Comparison of ENCODE assay signal across 9 mouse cellular contexts in genomic region chr6:84320586-84320985, GRCm38 (mm10).
DNase-seq lines count a peak whose midpoint lies in the region; ATAC-seq and TF ChIP-seq lines count a peak whose summit lies in the region.
"Had no signal": no experiment of that assay in that cellular context is flagged by ENCODE, and none has a peak within 500 bp of the region (broad histone marks: within the 10 kb centered on the region; RNA-seq: fewer than 3 reads in every experiment).

No protein-coding gene starts in this region.

- H3K4me2 ChIP-seq in intestine, embryonic 15.5 days (replicated peaks) = no peak overlapping the region

- ATAC-seq in intestine, embryonic 15.5 days = no peak

- no peaks in the 10 kb centered on the region; the same call in 1 of the 2 replicates for H3K9me3 ChIP-seq in E14TG2a.4 (ENCODE audit: low read length)
- H3K9me3 ChIP-seq in intestine, embryonic 15.5 days = no peaks in the 10 kb centered on the region
- H3K9me3 ChIP-seq: midbrain, embryonic 10.5 days had no signal

- peak; percentile 6; the same call in 1 of the 2 replicates for TF ChIP-seq CTCF in E14TG2a.4 (conservative IDR thresholded peaks at IDR 0.05; ENCODE audit: low read length)
- TF ChIP-seq CTCF in lung, adult 2 months (IDR thresholded peaks at IDR 0.05; ENCODE audit: insufficient read depth, low read length) = peak; percentile 34; the same call in 1 of the 2 replicates
- no peak for TF ChIP-seq CTCF in thymus, adult 2 months (IDR thresholded peaks at IDR 0.05; ENCODE audit: borderline replicate concordance, control insufficient read depth, extremely low read depth, insufficient read depth, low read length, poor library complexity)

- H3K27ac ChIP-seq in thymus, adult 2 months (ENCODE audit: control insufficient read depth, insufficient read depth, low read length) = no peak overlapping the region
- H3K27ac ChIP-seq in intestine, embryonic 15.5 days = no peak overlapping the region
- H3K27ac ChIP-seq: midbrain, embryonic 10.5 days had no signal

- H3K9ac ChIP-seq in intestine, embryonic 15.5 days = no peak overlapping the region

- no peaks in the 10 kb centered on the region for H3K36me3 ChIP-seq in E14TG2a.4 (ENCODE audit: insufficient read depth, low read length)
- H3K36me3 ChIP-seq in thymus, adult 2 months (ENCODE audit: control insufficient read depth, insufficient read depth, low read length) = no peaks in the 10 kb centered on the region
- no peaks in the 10 kb centered on the region for H3K36me3 ChIP-seq in intestine, embryonic 15.5 days
- H3K36me3 ChIP-seq: midbrain, embryonic 10.5 days had no signal

- intact Hi-C loops in heart, postnatal 36 days (cut with DNase I) = loop anchor here (5.0 kb wide), 2 partner anchors 152 to 272 kb away; partner anchors contain the start of gene Cyp26b1
- intact Hi-C loops in heart, postnatal 25 days (cut with DNase I) = loop anchor here (5.0 kb wide), 1 partner anchor 272 kb away; the partner anchor contains the start of gene Cyp26b1

- WGBS in lung, adult 2 months = 57% methylated on average over 1 of the region's 1 CpGs
- WGBS in thymus, adult 2 months = 72% methylated on average over 1 of the region's 1 CpGs
- 83% methylated on average over 1 of the region's 1 CpGs for WGBS in intestine, embryonic 15.5 days

- no peaks in the 10 kb centered on the region for H3K4me1 ChIP-seq in E14TG2a.4 (replicated peaks; ENCODE audit: low read depth, low read length)
- no peaks in the 10 kb centered on the region; the same call in 1 of the 2 replicates for H3K4me1 ChIP-seq in lung, adult 2 months (ENCODE audit: control insufficient read depth, insufficient read depth, low read length)
- no peaks in the 10 kb centered on the region for H3K4me1 ChIP-seq in thymus, adult 2 months (replicated peaks; ENCODE audit: control insufficient read depth, insufficient read depth, low read length)
- H3K4me1 ChIP-seq in intestine, embryonic 15.5 days (replicated peaks) = peaks cover 5% of the 10 kb centered on the region

- no peak for TF ChIP-seq POLR2A in lung, adult 2 months (IDR thresholded peaks at IDR 0.05; ENCODE audit: borderline replicate concordance, extremely low read depth, low read depth, low read length)
- no peak for TF ChIP-seq POLR2A in thymus, adult 2 months (IDR thresholded peaks at IDR 0.05; ENCODE audit: control insufficient read depth, extremely low read depth, insufficient read depth, low read length, poor library complexity)

- H3K27me3 ChIP-seq in E14TG2a.4 (ENCODE audit: insufficient read depth, low read length) = peaks cover 5% of the 10 kb centered on the region; the same call in 1 of the 2 replicates
- no peaks in the 10 kb centered on the region for H3K27me3 ChIP-seq in thymus, adult 2 months (ENCODE audit: control insufficient read depth, insufficient read depth, low read length)
- no peaks in the 10 kb centered on the region for H3K27me3 ChIP-seq in intestine, embryonic 15.5 days (replicated peaks)

- peak; percentile 20 to 30 for DNase-seq in heart, postnatal 36 days
- DNase-seq in heart, postnatal 25 days (ENCODE audit: low spot score) = no peak
- peak; percentile 60 for DNase-seq in adipocyte (ENCODE audit: low spot score)
- DNase-seq in lung, adult 2 months = no peak
- no peak for DNase-seq in thymus, adult 2 months
- DNase-seq in thymus, postnatal 4 days = no peak

- H3K4me3 ChIP-seq in E14TG2a.4 (replicated peaks; ENCODE audit: low read length) = no peak overlapping the region
- no peak overlapping the region for H3K4me3 ChIP-seq in lung, adult 2 months (replicated peaks; ENCODE audit: extremely low read depth, low read depth, low read length)
- no peak overlapping the region for H3K4me3 ChIP-seq in thymus, adult 2 months (ENCODE audit: control insufficient read depth, insufficient read depth, low read length)
- H3K4me3 ChIP-seq in intestine, embryonic 15.5 days (replicated peaks) = no peak overlapping the region
- H3K4me3 ChIP-seq: midbrain, embryonic 10.5 days had no signal

Comparison
In these comparisons a context has a peak if more than half of its experiments do, and no peak if none do; other contexts are left out.
1. DNase-seq: peak in heart, postnatal 36 days (2 of 2) and adipocyte (single experiment); none in heart, postnatal 25 days (single experiment), lung, adult 2 months (single experiment), thymus, adult 2 months (single experiment) and thymus, postnatal 4 days (single experiment).